Mouse (Mus musculus) stomach, embryonic 15.5 days (tissue): Measurements from ENCODE around the gene Cd300lf. TPM values are rescaled to one million over a fixed set of nuclear protein-coding genes. Genes with fewer than 3 reads are reported as not detected.

Experiments
- ATAC-seq: fragments of 200-750 bp; cut with Nextera tagmentation; 2 replicates; pipeline ENCODE4 v1.8.0; 2017; ENCODE audit warnings: low read depth, moderate number of reproducible peaks, moderate TSS enrichment; ENCODE audit not compliant: insufficient read depth, low FRiP score
- H3K27ac ChIP-seq: fragments of 300-500 bp; sonication (generic); 2 replicates; pipeline ENCODE4 v1.5.1; 2015; ENCODE audit warnings: mild to moderate bottlenecking, inconsistent platforms
- H3K27me3 ChIP-seq: fragments of 300-500 bp; sonication (generic); replicated peaks from 2 replicates; pipeline ENCODE4 v1.6.1; 2015; ENCODE audit warnings: inconsistent platforms
- H3K36me3 ChIP-seq: fragments of 300-500 bp; sonication (generic); 2 replicates; pipeline ENCODE4 v1.6.1; 2015; ENCODE audit warnings: inconsistent platforms
- H3K4me1 ChIP-seq: fragments of 300-500 bp; sonication (generic); 2 replicates; pipeline ENCODE4 v1.6.1; 2015; ENCODE audit warnings: inconsistent platforms
- H3K4me2 ChIP-seq: fragments of 300-500 bp; sonication (generic); 2 replicates; pipeline ENCODE4 v1.6.1; 2015; ENCODE audit warnings: mild to moderate bottlenecking, inconsistent platforms
- H3K4me3 ChIP-seq: fragments of 300-500 bp; sonication (generic); replicated peaks from 2 replicates; pipeline ENCODE4 v1.5.1; 2015; ENCODE audit warnings: inconsistent platforms
- H3K9ac ChIP-seq: fragments of 300-500 bp; sonication (generic); 2 replicates; pipeline ENCODE4 v1.6.1; 2015; ENCODE audit warnings: inconsistent platforms
- H3K9me3 ChIP-seq: fragments of 300-500 bp; sonication (generic); 2 replicates; pipeline ENCODE4 v1.6.1; 2016; ENCODE audit warnings: inconsistent platforms
- WGBS: fragments of 180-500 bp; shearing (Covaris S2); methylation state at CpG from one replicate; pipeline ENCODE4 v1.1.7; 2015; 5-methylcytosine and 5-hydroxymethylcytosine counted together
- polyA plus RNA-seq: library from polyadenylated mRNA; unstranded; fragments of >200 nt; fragmentation: Nextera tagmentation; extraction: Ambion mirVana; gene quantifications from 2 replicates; pipeline ENCODE4 v1.2.1, GENCODE M21; 2015

Gene Cd300lf
- polyA plus RNA-seq, 1 experiment from 2014 or later = 2.1 TPM

DNA sequence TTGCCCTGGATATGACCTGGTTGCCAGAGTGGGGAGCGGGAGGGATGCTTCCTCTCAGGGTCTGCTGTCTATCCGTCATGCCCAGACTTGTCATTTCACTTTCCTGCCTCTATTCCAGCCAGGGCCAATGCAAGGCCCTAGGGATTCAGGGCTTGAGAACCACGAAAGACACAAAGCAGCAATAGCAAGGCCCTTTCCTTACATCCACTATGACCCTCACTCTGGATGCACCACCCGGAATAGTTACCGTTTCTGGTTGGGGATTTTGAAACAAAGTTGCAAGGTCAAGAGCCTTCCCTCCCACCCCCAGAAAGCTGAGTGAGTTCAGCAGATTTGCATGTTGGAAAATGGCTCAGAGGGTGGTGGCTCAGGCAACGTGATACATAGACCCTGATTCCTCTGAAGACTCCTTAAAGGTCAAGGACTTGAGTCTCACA is 32.2 kb downstream of the Cd300lf start:
- no peak overlapping the region for H3K27ac ChIP-seq
- no peaks in the 10 kb centered on the region for H3K9me3 ChIP-seq
- H3K4me3 ChIP-seq = no peak overlapping the region
- 35% methylated on average over 6 of the region's 6 CpGs for WGBS
- no peak overlapping the region for H3K4me2 ChIP-seq
- H3K9ac ChIP-seq = no peak overlapping the region
- no peak for ATAC-seq
- no peaks in the 10 kb centered on the region for H3K36me3 ChIP-seq
- no peaks in the 10 kb centered on the region for H3K4me1 ChIP-seq
- H3K27me3 ChIP-seq = no peaks in the 10 kb centered on the region

DNA sequence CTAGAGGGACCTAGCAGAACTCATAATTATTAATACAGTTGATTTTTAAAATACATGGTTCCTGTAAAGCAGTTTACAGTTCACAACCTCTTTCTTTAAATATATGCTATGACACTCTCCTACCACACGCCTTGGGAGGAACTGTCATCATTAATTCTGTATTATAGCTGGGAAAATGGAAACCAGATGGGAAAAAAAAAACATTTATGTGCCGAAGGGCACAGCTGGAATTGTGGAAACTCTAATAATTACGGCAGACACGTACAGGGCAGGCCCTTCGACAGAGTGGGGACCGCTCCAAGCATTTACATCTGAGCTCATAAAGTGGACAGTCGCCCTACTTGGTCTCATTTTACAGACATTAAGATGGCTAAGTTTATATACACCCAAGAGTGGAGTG is 33.1 kb downstream of the Cd300lf start:
- no peak for ATAC-seq
- Histone ChIP-seq H3K4me2 (no peak overlapping the region), H3K4me3 (no peak overlapping the region), H3K9me3 (no peaks in the 10 kb centered on the region), H3K36me3 (no peaks in the 10 kb centered on the region), H3K27me3 (no peaks in the 10 kb centered on the region), H3K4me1 (no peaks in the 10 kb centered on the region), H3K27ac (no peak overlapping the region), H3K9ac (no peak overlapping the region)
- WGBS = 45% methylated on average over 7 of the region's 7 CpGs

DNA sequence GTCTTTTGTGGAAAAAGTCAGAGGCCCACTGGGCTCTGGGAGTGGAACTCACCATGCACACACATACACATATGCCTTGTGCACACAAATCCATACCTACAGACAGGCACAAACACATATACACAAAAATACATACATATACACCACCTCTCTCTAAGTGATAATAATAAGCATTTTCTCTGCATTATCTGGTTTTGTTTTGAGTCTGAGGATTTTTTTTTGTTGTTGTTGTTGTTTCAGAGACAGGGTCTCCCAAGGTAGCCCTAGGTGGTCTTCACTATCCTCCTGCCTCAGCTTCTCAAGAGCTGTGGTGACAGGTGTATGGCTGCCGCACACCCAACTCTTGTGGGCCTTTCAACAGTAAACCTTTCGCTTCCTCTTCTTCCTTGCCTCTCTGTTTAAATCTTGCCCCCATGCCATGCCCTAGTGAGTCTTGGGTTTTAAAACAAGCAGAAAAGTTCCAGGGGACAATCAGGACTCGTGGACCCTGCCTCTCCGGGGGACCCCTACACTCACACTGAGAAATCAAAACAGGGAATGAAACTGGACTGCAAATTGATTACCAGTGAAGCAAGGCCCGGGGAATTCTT is 33.7 kb downstream of the Cd300lf start:
- no peak overlapping the region for H3K9ac ChIP-seq
- H3K4me3 ChIP-seq = no peak overlapping the region
- H3K36me3 ChIP-seq = no peaks in the 10 kb centered on the region
- 78% methylated on average over 5 of the region's 5 CpGs for WGBS
- no peak overlapping the region for H3K27ac ChIP-seq
- no peak overlapping the region for H3K4me2 ChIP-seq
- H3K27me3 ChIP-seq = no peaks in the 10 kb centered on the region
- ATAC-seq = no peak
- H3K4me1 ChIP-seq = no peaks in the 10 kb centered on the region
- no peaks in the 10 kb centered on the region for H3K9me3 ChIP-seq

DNA sequence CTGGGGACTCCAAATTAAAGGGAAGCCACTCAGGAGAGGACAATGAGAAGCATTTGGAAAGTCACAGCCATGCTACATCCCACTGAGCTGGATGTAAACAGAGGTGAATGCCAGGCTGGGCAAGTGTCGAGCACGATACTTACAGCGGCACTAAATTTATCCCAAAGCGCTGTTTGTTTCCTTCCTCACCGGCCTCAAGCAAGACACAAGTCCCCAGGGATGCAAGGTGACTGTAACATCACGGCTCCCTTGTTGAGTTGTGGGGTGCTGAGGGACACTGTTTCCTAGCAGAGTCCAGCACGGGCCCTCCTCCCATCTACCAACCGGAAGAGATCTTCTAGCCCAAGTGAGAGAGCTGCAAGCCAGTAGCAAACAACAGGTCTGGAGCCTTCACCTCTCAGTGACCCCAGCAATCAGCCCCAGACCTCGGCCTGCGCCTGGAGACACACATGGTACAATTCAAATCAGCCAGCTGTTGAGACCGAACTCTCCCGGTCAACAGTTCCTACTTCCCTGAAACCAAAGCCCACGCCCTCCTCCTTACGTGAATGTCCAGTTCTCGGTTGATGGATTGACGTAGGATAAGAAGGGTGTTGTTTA is 34.5 kb downstream of the Cd300lf start:
- Histone ChIP-seq H3K36me3 (no peaks in the 10 kb centered on the region), H3K9me3 (no peaks in the 10 kb centered on the region), H3K4me3 (no peak overlapping the region), H3K4me1 (no peaks in the 10 kb centered on the region), H3K9ac (no peak overlapping the region), H3K4me2 (no peak overlapping the region), H3K27ac (no peak overlapping the region; the same call in 1 of the 2 replicates), H3K27me3 (no peaks in the 10 kb centered on the region)
- no peak for ATAC-seq
- 33% methylated on average over 16 of the region's 16 CpGs for WGBS

DNA sequence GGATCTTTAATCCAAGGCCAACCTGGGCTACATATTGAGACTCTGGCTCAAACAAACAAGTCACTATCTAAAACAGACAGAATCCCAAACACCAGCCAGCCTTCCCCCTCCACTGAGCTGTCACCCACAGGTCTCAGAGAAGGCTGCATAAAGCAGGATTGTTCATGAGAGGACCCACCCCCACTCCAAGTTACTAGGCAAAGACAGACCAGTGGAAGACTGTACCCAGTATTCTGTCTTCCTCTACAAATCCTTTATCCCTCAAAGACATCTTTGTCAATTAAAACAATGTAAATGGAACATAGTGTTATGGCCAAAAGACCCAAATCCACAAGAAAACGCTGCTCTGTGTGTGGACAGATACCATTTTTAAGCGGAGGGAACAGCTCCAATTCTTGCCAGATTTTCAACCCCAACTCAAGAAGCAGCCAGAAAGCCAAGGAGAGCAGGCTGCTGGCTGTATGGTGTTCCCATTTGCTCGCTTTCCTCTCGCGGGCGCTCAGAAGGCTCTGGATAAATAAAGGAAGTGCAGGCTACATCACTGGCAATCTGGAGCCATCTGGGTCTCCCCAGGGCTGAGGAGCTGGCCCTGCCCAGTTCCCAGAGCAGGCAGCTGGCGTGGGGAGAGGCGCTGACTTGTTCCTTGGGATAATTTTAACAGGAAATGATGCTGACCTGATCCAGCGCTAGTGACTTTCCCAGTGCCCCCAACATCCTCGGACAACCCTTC is 35.4 kb downstream of the Cd300lf start:
- H3K4me1 ChIP-seq = no peaks in the 10 kb centered on the region
- no peak overlapping the region for H3K9ac ChIP-seq
- H3K9me3 ChIP-seq = no peaks in the 10 kb centered on the region
- 0 out of 2 replicates have a peak, but pooled peaks have one; percentile 43 for ATAC-seq
- WGBS = 36% methylated on average over 10 of the region's 10 CpGs
- no peaks in the 10 kb centered on the region for H3K27me3 ChIP-seq
- no peaks in the 10 kb centered on the region for H3K36me3 ChIP-seq
- H3K4me2 ChIP-seq = no peak overlapping the region
- no peak overlapping the region for H3K4me3 ChIP-seq
- no peak overlapping the region for H3K27ac ChIP-seq

DNA sequence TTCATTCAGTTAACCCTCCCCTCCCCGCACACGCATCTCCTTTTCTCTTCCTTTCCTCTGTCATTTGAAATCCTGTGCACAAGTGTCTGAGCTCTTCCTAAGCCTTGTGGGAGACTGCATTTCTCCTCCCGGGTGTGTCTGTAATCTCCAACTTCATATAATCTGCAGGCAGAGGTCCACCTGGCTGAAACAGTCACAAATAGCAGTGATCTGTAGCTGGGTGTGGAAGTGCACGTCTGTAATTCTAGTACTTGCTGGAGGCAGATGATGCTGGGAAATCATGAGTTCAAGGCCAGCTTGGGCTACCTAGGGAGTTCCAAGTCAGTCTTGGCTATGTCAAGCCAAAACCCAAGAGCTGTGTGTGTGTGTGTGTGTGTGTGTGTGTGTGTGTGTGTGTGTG is 41.7 kb downstream of the Cd300lf start:
- WGBS = 17% methylated on average over 4 of the region's 4 CpGs
- no peaks in the 10 kb centered on the region for H3K36me3 ChIP-seq

DNA sequence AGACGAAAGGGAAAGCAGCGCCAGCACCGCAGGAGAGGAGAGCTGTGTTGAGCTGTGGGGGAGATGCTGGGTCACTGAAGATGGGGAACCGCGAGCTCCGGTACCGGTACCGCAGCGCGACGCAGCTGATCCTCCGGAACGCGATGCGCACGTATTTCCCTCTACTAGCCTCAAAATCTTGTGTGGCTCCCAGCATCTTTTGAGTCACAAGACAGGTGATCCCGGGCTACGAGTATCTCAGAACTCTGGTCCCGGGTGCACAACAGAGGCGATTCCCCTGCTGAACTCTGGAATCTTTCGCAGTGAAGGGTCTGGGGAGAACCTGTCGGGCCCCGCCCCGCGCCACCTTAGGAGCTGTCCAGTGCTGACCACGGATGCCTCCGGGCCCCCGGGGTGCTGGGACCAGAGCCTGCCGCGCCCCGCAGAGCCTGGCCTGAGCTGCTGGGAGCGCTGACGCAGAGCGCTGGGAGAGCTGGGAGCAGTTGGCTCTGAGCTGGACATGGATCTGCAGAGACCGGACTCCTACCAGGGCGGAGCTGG is 42.4 kb downstream of the Cd300lf start, which contains the start of gene Rab37:
Gene Rab37 (plus strand): TSS at position 70 of the 540 bp plus-strand sequence.
- Histone ChIP-seq H3K36me3 (no peaks in the 10 kb centered on the region), H3K9ac (no peak within 1 kb of the TSS), H3K27ac (no peak within 1 kb of the TSS), H3K4me3 (no peak within 1 kb of the TSS), H3K4me1 (no peaks in the 10 kb centered on the region; the same call in 1 of the 2 replicates), H3K27me3 (peaks cover 17% of the 10 kb centered on the region), H3K9me3 (no peaks in the 10 kb centered on the region), H3K4me2 (peak within 1 kb of the TSS; percentile 37; the same call in 1 of the 2 replicates)
- ATAC-seq = peak; percentile 60; the same call in 1 of the 2 replicates
- WGBS = 2% methylated on average over 36 of the region's 36 CpGs

More for the DNA sequence above, 41.7 kb downstream of the Cd300lf start:
- Histone ChIP-seq H3K9me3 (no peaks in the 10 kb centered on the region), H3K4me2 (no peak overlapping the region), H3K9ac (no peak overlapping the region), H3K27me3 (peaks cover 17% of the 10 kb centered on the region), H3K4me3 (no peak overlapping the region), H3K4me1 (no peaks in the 10 kb centered on the region; the same call in 1 of the 2 replicates), H3K27ac (no peak overlapping the region)
- ATAC-seq = no peak

DNA sequence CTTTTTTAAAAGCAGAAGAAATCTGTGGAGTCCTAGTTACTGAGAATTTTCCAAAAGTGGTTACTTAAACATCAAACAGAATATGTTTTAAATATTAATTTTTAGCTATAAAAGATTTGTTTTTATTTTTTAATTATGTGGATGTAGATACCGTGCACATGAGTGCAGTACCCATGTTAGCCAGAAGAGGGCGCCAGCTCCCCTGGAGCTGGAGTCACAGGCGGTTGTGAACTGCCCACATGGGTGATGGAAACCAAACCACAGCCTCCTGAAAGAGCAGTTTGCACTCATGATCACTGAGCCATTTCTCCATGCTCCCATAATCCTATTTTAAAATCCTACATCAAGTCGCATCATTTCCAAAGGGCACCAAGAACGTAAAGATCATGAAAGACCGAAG is 43.9 kb downstream of the Cd300lf start:
- H3K27ac ChIP-seq = no peak overlapping the region
- 69% methylated on average over 6 of the region's 6 CpGs for WGBS
- no peak for ATAC-seq
- H3K9me3 ChIP-seq = no peaks in the 10 kb centered on the region
- peaks cover 20% of the 10 kb centered on the region for H3K27me3 ChIP-seq
- no peak overlapping the region for H3K4me2 ChIP-seq
- H3K36me3 ChIP-seq = no peaks in the 10 kb centered on the region
- H3K9ac ChIP-seq = no peak overlapping the region
- no peaks in the 10 kb centered on the region; the same call in 1 of the 2 replicates for H3K4me1 ChIP-seq
- no peak overlapping the region for H3K4me3 ChIP-seq

DNA sequence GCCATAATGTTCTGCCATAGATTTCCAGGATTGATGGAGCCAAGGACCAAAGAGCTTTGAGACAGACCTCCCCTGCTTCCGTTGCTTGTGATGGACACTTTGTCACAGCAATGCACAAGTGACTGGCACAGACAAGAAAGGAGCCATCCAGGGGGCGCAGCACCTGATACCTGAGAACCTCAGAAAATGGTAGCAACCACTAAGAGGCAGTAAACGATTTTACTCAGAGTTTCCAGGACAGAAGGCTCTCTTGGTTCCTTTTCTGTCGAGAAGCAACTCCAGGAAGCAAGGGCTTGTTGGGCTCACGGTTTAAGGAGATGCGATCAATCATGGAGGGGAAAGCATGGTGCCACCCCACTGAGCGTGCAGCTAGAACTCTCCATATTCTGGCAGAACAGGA is 47.6 kb downstream of the Cd300lf start:
- no peak overlapping the region for H3K4me3 ChIP-seq
- H3K36me3 ChIP-seq = no peaks in the 10 kb centered on the region
- no peak overlapping the region for H3K4me2 ChIP-seq
- no peak overlapping the region for H3K9ac ChIP-seq
- H3K9me3 ChIP-seq = no peaks in the 10 kb centered on the region
- H3K27ac ChIP-seq = no peak overlapping the region
- 53% methylated on average over 7 of the region's 7 CpGs for WGBS
- H3K27me3 ChIP-seq = peaks cover 18% of the 10 kb centered on the region
- no peaks in the 10 kb centered on the region for H3K4me1 ChIP-seq
- no peak for ATAC-seq

DNA sequence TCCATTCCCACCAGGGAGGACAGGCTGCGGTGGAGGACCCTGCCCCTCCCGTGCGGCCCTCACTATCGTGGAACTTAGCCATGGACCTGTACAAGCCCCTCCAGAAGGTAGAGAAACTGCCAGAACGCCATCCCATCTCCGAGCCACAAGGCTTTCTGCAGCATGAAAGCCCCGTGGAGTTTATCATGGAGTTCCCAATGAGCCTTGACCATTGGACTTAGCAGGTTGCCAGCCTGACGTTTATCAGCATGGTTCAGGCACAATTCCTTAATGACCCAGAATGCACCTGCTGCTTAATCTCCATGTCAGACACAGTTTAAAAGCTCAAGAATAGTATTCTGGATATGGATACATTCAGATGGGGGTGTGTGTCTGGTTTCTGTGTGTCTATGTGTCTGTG is 48.7 kb downstream of the Cd300lf start:
- H3K36me3 ChIP-seq = no peaks in the 10 kb centered on the region
- 62% methylated on average over 8 of the region's 8 CpGs for WGBS
- no peak overlapping the region for H3K9ac ChIP-seq
- no peak overlapping the region for H3K27ac ChIP-seq
- H3K9me3 ChIP-seq = no peaks in the 10 kb centered on the region
- no peak overlapping the region for H3K4me2 ChIP-seq
- no peak overlapping the region for H3K4me3 ChIP-seq
- H3K27me3 ChIP-seq = peaks cover 11% of the 10 kb centered on the region
- no peak for ATAC-seq
- no peaks in the 10 kb centered on the region for H3K4me1 ChIP-seq

DNA sequence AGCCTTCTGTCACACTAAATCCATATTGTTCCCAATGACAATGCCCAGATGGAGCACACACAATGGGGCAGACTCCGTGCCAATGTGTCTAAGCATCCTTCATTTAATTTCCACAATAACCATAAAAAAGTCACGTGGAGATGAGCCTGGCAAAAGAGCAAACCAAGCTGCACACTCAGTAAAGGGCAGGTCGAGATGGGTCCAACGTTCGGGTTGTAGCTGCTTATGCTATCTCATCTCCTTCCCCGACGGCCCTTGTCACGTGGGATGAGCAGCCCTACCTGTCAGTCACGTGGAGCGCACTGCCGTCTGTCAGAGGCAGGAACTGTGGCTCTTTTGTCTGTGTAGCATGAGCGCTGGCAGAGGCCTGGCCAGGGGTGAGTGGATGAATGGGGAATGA is 49.2 kb downstream of the Cd300lf start:
- Histone ChIP-seq H3K4me1 (no peaks in the 10 kb centered on the region), H3K4me3 (no peak overlapping the region), H3K27me3 (peaks cover 11% of the 10 kb centered on the region), H3K27ac (no peak overlapping the region), H3K9ac (no peak overlapping the region), H3K4me2 (no peak overlapping the region), H3K9me3 (no peaks in the 10 kb centered on the region), H3K36me3 (no peaks in the 10 kb centered on the region)
- no peak for ATAC-seq
- WGBS = 47% methylated on average over 12 of the region's 12 CpGs
